Mouse (Mus musculus) small intestine, adult 2 months (tissue): Measurements from ENCODE around the gene Ghitm.

ENCODE experiments used
- CTCF ChIP-seq: fragments of 200-500 bp; IDR thresholded peaks from 2 replicates; pipeline ENCODE4 v1.5.1; 2012; ENCODE audit warnings: low read depth, mild to moderate bottlenecking, control low read depth, inconsistent platforms, low read length, moderate library complexity, mixed read lengths; ENCODE audit not compliant: insufficient replicate concordance, insufficient read length; ENCODE audit errors: extremely low read depth
- POLR2A ChIP-seq: fragments of 200-500 bp; IDR thresholded peaks from 2 replicates; pipeline ENCODE4 v1.6.1; 2012; ENCODE audit warnings: low read depth, mild to moderate bottlenecking, control low read depth, inconsistent platforms, low read length, moderate library complexity

- TF ChIP-seq POLR2A, result no peak
- TF ChIP-seq CTCF, result no peak
These were observed 599 bp upstream of the Ghitm start for GRCm38 (mm10) chr14:37135671-37136070.
